Mouse (Mus musculus): ENCODE data around the gene Aagab. TPM values are rescaled to one million over a fixed set of nuclear protein-coding genes. Genes with fewer than 3 reads are reported as not detected.
A peak's percentile ranks its signal among the peaks of the same experiment; 100 is the strongest.

The Aagab gene
- polyA plus RNA-seq, 1 experiment from 2014 or later: 27.7 TPM

DNA sequence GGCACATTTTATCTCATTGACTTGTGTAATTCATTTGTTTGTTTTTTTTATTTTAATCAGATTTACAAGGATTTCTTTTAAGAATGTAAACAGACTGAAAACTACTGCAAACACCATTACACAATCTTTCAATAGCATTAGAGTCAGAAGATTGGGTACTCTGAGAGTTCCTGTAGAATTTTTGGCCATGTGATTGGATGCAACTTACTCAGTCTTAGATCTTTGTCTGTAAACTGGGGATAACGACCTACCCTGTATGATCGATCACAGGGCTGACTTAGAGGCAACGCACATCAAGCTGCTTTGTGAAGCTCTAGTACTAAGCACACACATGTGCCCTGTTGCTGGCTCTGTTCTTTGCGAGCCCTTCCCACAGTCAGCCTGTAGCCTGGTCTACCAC is 11.9 kb upstream of the Aagab start:
- Histone ChIP-seq H3K36me3 (ENCODE audit: control insufficient read depth, insufficient read depth, low read length) (no peaks in the 10 kb centered on the region), H3K4me1 (replicated peaks; ENCODE audit: control insufficient read depth, insufficient read depth, low read length) (no peaks in the 10 kb centered on the region), H3K27me3 (replicated peaks; ENCODE audit: control insufficient read depth, insufficient read depth, low read length) (no peaks in the 10 kb centered on the region), H3K9ac (ENCODE audit: low read depth, low read length) (no peak overlapping the region), H3K27ac (ENCODE audit: low read depth, low read length) (no peak overlapping the region), H3K4me2 (no peak overlapping the region), H3K4me3 (ENCODE audit: low read depth, low read length) (no peak overlapping the region), H3K9me3 (ENCODE audit: control insufficient read depth, low read length) (no peaks in the 10 kb centered on the region)
- WGBS: 85% methylated on average over 4 of the region's 4 CpGs
- DNase-seq (ENCODE audit: low spot score) (no peak), ATAC-seq (replicated peaks; ENCODE audit: low FRiP score) (no peak)

DNA sequence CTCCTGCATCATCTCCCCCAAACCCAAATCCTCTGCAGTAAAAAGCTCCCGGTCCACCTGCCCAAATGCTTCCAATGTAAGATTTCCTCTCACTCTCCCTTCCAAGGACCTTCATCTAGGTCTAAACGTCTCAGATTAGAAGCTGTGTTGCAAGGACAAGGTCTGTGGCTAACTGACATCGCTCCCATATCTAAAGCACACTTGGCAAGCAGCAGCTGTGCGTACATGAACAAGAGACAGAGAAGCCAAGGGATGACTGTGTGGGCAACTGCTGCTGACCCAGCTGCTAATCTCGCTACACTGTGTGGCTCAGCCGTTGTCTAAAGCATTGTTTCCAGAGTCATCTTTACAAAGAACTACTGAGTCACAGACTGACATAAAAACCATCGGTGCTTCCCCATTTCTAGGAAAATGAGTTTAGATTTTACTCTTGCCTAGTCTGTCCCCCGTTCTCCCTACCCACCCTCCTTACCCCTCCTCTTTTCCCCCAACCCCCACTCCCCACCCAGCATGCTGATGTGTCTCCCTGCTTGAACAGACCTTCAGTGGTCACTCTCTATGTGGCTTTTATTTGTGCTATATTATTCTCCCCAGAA is 10.7 kb upstream of the Aagab start:
- 65% methylated on average over 8 of the region's 8 CpGs for WGBS
- ATAC-seq (replicated peaks; ENCODE audit: low FRiP score): no peak
- no peak overlapping the region for H3K9ac ChIP-seq (ENCODE audit: low read depth, low read length)

DNA sequence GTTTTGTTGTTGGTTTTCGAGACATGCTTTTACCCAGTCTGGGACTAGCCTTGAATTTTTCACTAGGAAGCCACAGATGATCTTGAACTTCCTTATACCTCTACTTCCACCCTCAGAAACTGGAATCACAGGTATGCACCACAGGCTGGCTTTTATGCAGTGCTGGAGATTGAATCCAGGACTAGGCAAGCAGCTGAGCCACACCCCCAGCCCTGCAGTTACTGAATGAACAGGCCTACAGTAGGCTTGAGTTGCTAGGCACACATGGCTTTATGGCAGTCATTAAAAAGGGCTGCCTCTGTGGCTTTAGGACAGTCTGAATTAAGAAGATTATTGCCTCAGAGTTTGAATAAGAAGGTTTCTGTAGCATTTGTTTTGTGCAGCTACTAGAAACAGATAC is 7.4 kb upstream of the Aagab start:
- no peaks in the 10 kb centered on the region for H3K4me1 ChIP-seq (replicated peaks; ENCODE audit: control insufficient read depth, insufficient read depth, low read length)
- WGBS: 81% methylated on average over 1 of the region's 1 CpGs
- H3K4me2 ChIP-seq: no peak overlapping the region
- H3K36me3 ChIP-seq (ENCODE audit: control insufficient read depth, insufficient read depth, low read length): no peaks in the 10 kb centered on the region
- H3K4me3 ChIP-seq (ENCODE audit: low read depth, low read length): no peak overlapping the region
- no peak for DNase-seq (ENCODE audit: low spot score)
- no peaks in the 10 kb centered on the region for H3K9me3 ChIP-seq (ENCODE audit: control insufficient read depth, low read length)
- H3K27ac ChIP-seq (ENCODE audit: low read depth, low read length): no peak overlapping the region
- no peak overlapping the region for H3K9ac ChIP-seq (ENCODE audit: low read depth, low read length)
- no peak for ATAC-seq (replicated peaks; ENCODE audit: low FRiP score)
- no peaks in the 10 kb centered on the region for H3K27me3 ChIP-seq (replicated peaks; ENCODE audit: control insufficient read depth, insufficient read depth, low read length)

More for the DNA sequence above, 10.7 kb upstream of the Aagab start:
- Histone ChIP-seq H3K27ac (ENCODE audit: low read depth, low read length) (no peak overlapping the region), H3K4me2 (no peak overlapping the region), H3K4me3 (ENCODE audit: low read depth, low read length) (no peak overlapping the region), H3K36me3 (ENCODE audit: control insufficient read depth, insufficient read depth, low read length) (no peaks in the 10 kb centered on the region), H3K27me3 (replicated peaks; ENCODE audit: control insufficient read depth, insufficient read depth, low read length) (no peaks in the 10 kb centered on the region), H3K9me3 (ENCODE audit: control insufficient read depth, low read length) (no peaks in the 10 kb centered on the region), H3K4me1 (replicated peaks; ENCODE audit: control insufficient read depth, insufficient read depth, low read length) (no peaks in the 10 kb centered on the region)
- DNase-seq (ENCODE audit: low spot score): no peak

DNA sequence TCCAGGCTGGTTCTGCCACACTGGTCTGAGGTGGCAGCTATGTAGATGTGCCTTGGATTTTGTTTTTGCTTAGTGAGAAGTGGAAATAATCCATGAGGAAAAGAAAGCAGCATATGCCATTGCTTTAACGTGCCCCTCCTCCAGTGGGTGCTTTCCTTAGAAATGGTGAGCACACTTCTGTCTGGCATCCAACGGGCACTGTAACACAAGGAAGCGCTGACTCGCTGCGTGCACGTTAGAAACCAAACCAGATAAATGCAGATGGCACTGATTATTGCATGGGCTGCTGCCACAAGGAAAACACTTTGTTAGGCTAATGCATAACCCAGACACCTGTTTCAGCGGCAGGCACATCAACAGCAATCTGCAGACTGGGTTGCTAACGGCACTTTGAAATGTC is 6.8 kb upstream of the Aagab start:
- Histone ChIP-seq H3K4me1 (replicated peaks; ENCODE audit: control insufficient read depth, insufficient read depth, low read length) (no peaks in the 10 kb centered on the region), H3K4me2 (no peak overlapping the region), H3K27me3 (replicated peaks; ENCODE audit: control insufficient read depth, insufficient read depth, low read length) (no peaks in the 10 kb centered on the region), H3K27ac (ENCODE audit: low read depth, low read length) (no peak overlapping the region), H3K9me3 (ENCODE audit: control insufficient read depth, low read length) (no peaks in the 10 kb centered on the region), H3K4me3 (ENCODE audit: low read depth, low read length) (no peak overlapping the region), H3K36me3 (ENCODE audit: control insufficient read depth, insufficient read depth, low read length) (no peaks in the 10 kb centered on the region), H3K9ac (ENCODE audit: low read depth, low read length) (no peak overlapping the region)
- DNase-seq (ENCODE audit: low spot score): no peak
- WGBS: 85% methylated on average over 8 of the region's 8 CpGs
- ATAC-seq (replicated peaks; ENCODE audit: low FRiP score): no peak

DNA sequence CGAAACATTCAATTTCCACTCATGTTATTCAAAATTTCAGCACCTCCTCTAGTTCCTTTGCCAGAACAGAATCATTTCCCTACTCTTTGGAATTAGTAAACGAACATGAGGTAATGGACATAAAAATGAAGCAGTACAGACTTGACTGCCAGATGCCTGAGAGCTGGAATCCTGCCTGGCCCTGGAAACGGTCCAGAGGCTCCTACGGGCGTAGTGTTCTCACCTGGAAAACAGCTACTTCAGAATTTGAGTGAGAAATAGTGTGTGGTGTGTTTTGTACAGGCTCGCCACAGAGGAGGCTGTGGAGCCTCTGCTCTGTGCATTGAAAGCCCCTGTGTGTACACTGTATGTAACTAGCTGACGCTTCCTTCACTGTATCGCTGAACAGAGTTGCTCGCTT is 5.8 kb upstream of the Aagab start:
- Histone ChIP-seq H3K27ac (ENCODE audit: low read depth, low read length) (no peak overlapping the region), H3K27me3 (replicated peaks; ENCODE audit: control insufficient read depth, insufficient read depth, low read length) (no peaks in the 10 kb centered on the region), H3K4me1 (replicated peaks; ENCODE audit: control insufficient read depth, insufficient read depth, low read length) (no peaks in the 10 kb centered on the region), H3K36me3 (ENCODE audit: control insufficient read depth, insufficient read depth, low read length) (no peaks in the 10 kb centered on the region), H3K9ac (ENCODE audit: low read depth, low read length) (no peak overlapping the region), H3K9me3 (ENCODE audit: control insufficient read depth, low read length) (no peaks in the 10 kb centered on the region), H3K4me3 (ENCODE audit: low read depth, low read length) (no peak overlapping the region), H3K4me2 (no peak overlapping the region)
- DNase-seq (ENCODE audit: low spot score): no peak
- WGBS: 86% methylated on average over 9 of the region's 9 CpGs
- no peak for ATAC-seq (replicated peaks; ENCODE audit: low FRiP score)

DNA sequence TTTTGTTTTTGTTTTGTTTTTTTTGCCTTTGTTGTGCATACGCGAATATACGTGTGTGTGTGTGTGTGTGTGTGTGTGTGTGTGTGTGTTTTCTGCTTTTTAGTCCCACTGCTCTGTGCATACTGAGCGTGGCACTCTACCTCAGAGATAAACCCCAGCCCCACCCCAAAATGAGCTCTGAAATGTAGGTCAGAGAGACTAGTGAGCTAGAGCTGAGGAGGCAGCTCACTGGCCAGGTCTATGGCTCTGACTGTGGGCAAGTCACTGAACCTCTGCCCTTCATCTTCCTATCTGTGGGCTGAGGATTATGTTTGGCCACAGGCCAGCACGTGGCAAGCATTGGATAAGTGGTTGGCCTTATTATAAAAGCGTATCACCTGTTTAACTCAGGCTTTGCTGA is 1.4 kb downstream of the Aagab start:
- Histone ChIP-seq H3K4me1 (replicated peaks; ENCODE audit: control insufficient read depth, insufficient read depth, low read length) (peaks cover 14% of the 10 kb centered on the region), H3K4me2 (peak overlapping the region; percentile 84), H3K27me3 (replicated peaks; ENCODE audit: control insufficient read depth, insufficient read depth, low read length) (no peaks in the 10 kb centered on the region), H3K27ac (ENCODE audit: low read depth, low read length) (no peak overlapping the region), H3K36me3 (ENCODE audit: control insufficient read depth, insufficient read depth, low read length) (no peaks in the 10 kb centered on the region), H3K9ac (ENCODE audit: low read depth, low read length) (peak overlapping the region; percentile 95), H3K4me3 (ENCODE audit: low read depth, low read length) (peak overlapping the region; percentile 99), H3K9me3 (ENCODE audit: control insufficient read depth, low read length) (no peaks in the 10 kb centered on the region)
- WGBS: 47% methylated on average over 6 of the region's 6 CpGs
- no peak for DNase-seq (ENCODE audit: low spot score)
- ATAC-seq (replicated peaks; ENCODE audit: low FRiP score): peak; percentile 57; the same call in 1 of the 2 replicates

DNA sequence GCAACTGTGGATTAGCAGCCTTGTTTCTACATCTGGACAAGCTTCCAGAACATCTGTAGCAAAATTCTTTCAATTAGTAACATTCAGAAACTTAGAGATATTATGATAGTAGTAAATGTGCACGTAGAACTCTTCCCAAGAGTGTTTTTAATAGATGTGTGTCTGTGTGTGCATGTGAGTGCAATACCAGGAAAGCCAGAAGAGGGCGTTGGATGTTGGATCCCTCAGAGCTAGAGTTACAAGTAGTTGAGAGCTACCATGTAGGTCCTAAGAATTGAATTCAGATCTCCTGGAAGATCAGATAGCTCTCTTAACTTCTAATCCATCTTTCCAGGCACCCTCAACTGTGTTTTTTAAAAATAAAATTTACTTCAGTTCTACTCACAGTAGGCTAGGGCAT is 4.1 kb downstream of the Aagab start:
- ATAC-seq (replicated peaks; ENCODE audit: low FRiP score) (no peak), DNase-seq (ENCODE audit: low spot score) (no peak)
- Histone ChIP-seq H3K9me3 (ENCODE audit: control insufficient read depth, low read length) (no peaks in the 10 kb centered on the region), H3K4me1 (replicated peaks; ENCODE audit: control insufficient read depth, insufficient read depth, low read length) (peaks cover 27% of the 10 kb centered on the region), H3K36me3 (ENCODE audit: control insufficient read depth, insufficient read depth, low read length) (no peaks in the 10 kb centered on the region), H3K27me3 (replicated peaks; ENCODE audit: control insufficient read depth, insufficient read depth, low read length) (no peaks in the 10 kb centered on the region), H3K9ac (ENCODE audit: low read depth, low read length) (no peak overlapping the region), H3K4me3 (ENCODE audit: low read depth, low read length) (no peak overlapping the region), H3K27ac (ENCODE audit: low read depth, low read length) (no peak overlapping the region), H3K4me2 (no peak overlapping the region)
- WGBS: 76% methylated on average over 2 of the region's 2 CpGs

DNA sequence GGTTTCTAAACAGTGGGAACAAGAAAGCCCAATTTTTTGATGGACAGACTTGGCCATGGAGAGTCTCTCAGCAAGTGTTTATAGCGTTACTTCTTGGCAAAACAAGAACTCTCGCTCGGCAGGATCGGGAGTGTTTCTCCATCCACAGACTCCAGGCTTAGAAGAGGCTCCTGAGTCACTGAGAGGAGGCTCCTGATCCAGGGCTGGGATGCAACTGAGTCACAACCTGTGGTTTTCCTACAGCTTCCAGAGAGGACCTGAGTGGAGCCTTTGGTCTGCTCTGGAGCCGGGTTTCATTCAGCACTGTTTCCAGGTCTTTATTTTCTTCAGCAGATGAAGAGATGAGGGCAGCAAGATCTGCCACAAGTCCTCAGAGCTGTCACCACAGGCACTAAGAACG is 5.5 kb downstream of the Aagab start:
- Histone ChIP-seq H3K36me3 (ENCODE audit: control insufficient read depth, insufficient read depth, low read length) (no peaks in the 10 kb centered on the region), H3K4me3 (ENCODE audit: low read depth, low read length) (no peak overlapping the region), H3K27ac (ENCODE audit: low read depth, low read length) (no peak overlapping the region), H3K27me3 (replicated peaks; ENCODE audit: control insufficient read depth, insufficient read depth, low read length) (no peaks in the 10 kb centered on the region), H3K9ac (ENCODE audit: low read depth, low read length) (no peak overlapping the region), H3K4me2 (no peak overlapping the region), H3K4me1 (replicated peaks; ENCODE audit: control insufficient read depth, insufficient read depth, low read length) (peaks cover 35% of the 10 kb centered on the region), H3K9me3 (ENCODE audit: control insufficient read depth, low read length) (no peaks in the 10 kb centered on the region)
- ATAC-seq (replicated peaks; ENCODE audit: low FRiP score): no peak
- 84% methylated on average over 6 of the region's 6 CpGs for WGBS
- no peak for DNase-seq (ENCODE audit: low spot score)

DNA sequence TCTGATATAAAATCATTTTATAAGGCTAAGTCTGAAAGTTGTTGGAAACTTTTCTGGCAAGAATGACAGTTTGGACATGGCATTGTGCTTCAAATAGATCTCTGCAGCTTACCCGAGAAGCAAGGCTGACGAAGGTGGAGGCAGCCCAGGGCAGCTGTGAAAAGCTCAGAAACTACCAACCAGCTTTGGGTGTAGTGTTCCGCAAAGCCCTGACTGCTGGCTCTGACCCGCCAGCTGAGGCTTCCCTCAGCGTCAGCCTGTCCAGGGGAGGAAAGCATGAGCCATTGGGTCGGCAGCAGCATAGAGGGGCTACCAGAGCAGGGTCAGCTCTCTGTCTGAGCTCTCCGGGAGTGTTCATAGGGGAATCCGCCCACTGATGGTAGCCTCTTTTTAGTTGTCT is 6.8 kb downstream of the Aagab start:
- WGBS: 80% methylated on average over 8 of the region's 8 CpGs
- H3K4me2 ChIP-seq: no peak overlapping the region
- H3K27me3 ChIP-seq (replicated peaks; ENCODE audit: control insufficient read depth, insufficient read depth, low read length): no peaks in the 10 kb centered on the region
- ATAC-seq (replicated peaks; ENCODE audit: low FRiP score) (no peak), DNase-seq (ENCODE audit: low spot score) (no peak)
- H3K36me3 ChIP-seq (ENCODE audit: control insufficient read depth, insufficient read depth, low read length): no peaks in the 10 kb centered on the region
- H3K9ac ChIP-seq (ENCODE audit: low read depth, low read length): no peak overlapping the region
- no peaks in the 10 kb centered on the region for H3K9me3 ChIP-seq (ENCODE audit: control insufficient read depth, low read length)
- H3K4me1 ChIP-seq (replicated peaks; ENCODE audit: control insufficient read depth, insufficient read depth, low read length): peaks cover 28% of the 10 kb centered on the region
- H3K27ac ChIP-seq (ENCODE audit: low read depth, low read length): no peak overlapping the region
- H3K4me3 ChIP-seq (ENCODE audit: low read depth, low read length): no peak overlapping the region
